Mouse (Mus musculus) telencephalon, adult 2 months (tissue): ENCODE measurements at regions not wholly inside any gene's neighbourhood (a gene's known extent, or its start where the extent isn't known, plus 50 kb on each side); places are given as distances from the start of the nearest gene placed in this dataset.
A peak's percentile ranks its signal among the peaks of the same experiment; 100 is the strongest.

ENCODE experiments used
- DNase-seq: peaks from one replicate; pipeline ENCODE4 v3.0.0-alpha.2; 2011; ENCODE audit warnings: low read depth, low spot score

DNA sequence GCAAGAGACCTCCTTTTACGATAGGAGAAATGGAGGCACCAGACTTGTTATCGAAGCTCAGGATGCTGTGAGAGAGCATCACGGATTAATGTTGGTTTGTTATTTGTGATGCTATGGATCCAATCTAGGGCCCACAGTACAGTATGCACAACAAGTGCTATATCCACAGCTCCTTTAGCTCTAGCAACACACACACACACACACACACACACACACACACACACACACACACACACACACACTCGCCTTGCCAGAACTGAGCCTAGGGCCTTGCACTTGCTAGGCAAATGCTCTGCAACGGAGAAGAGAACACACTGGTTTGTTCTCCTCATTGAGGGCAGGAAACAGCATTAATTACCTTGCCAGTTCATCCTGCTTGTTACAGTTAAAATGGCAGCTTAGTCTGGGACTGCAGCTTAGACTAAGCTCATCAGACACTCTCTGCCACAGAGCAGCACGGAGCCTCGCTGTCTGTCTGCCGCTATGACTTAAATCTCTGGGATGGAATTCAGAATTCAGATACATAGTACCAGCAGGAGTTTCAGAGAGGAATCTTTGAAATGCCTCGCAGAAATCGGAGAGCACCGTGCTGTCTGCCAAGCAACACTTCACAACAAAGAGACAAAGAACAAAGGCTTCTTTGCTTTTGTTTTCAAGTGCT lies 285.0 kb downstream of the Rngtt start:
- no peak for DNase-seq

- no peak for DNase-seq
These were observed 285.7 kb downstream of the Rngtt start for GRCm38 (mm10) chr4:33595763-33596162.

DNA sequence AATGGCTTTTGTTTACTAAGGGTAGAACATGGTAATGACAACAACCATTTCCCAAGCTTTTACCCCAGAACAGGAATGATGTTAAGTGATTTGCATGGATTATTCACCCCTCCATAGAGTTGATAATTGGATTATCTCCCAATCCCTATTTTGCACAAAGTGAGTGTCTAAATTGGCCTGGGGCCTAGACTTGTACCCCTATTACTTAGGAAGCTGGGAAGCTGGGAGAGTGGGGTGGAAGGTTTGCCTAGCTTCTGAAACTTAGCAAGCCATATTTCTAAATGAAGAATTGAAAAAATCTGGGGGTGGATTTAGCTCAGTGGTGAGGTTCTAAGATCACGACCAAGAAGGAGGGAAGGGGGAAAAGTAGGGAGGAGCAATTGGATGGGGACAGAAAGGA lies 289.9 kb downstream of the Rngtt start:
- no peak for DNase-seq

DNA sequence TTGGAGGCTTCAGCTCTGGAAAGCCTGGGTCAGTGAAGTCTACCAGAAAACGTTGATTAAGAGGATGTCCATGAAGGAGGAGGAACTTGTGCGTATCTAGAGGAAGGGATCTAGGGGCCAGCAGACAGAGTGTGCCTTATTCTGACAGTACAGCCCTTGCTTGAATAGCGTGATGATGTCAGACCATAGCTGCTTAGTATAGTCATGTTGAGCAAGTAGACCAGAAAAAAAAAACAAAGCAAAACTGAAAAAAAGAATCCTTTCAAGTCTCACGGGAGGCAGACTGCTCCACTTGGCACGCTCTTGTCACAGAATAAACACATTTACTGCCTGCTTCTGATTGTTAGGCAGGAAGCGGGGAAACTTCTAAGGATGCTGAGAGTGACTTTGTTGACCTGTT lies 290.7 kb downstream of the Rngtt start:
- DNase-seq: no peak

DNA sequence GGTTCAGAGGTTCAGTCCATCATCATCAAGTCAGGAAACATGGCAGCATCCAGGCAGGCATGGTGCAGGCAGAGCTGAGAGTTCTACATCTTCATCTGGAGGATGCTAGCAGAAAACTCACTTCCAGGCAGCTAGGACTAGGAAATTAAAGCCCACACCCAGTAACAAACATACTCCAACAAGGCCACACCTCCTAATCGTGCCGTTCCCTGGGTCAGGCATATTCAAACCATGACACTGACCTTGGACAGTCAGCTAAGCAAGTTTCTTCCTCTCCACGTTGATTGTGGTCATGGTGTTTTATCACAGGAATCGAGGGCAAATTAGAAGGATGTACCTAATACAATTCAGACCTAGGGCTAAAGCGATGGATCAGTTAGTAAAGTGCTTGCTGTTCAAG lies 294.5 kb downstream of the Rngtt start:
- no peak for DNase-seq

- DNase-seq: no peak
These were observed 284.4 kb upstream of the Cnr1 start for GRCm38 (mm10) chr4:33639821-33640575.

DNA sequence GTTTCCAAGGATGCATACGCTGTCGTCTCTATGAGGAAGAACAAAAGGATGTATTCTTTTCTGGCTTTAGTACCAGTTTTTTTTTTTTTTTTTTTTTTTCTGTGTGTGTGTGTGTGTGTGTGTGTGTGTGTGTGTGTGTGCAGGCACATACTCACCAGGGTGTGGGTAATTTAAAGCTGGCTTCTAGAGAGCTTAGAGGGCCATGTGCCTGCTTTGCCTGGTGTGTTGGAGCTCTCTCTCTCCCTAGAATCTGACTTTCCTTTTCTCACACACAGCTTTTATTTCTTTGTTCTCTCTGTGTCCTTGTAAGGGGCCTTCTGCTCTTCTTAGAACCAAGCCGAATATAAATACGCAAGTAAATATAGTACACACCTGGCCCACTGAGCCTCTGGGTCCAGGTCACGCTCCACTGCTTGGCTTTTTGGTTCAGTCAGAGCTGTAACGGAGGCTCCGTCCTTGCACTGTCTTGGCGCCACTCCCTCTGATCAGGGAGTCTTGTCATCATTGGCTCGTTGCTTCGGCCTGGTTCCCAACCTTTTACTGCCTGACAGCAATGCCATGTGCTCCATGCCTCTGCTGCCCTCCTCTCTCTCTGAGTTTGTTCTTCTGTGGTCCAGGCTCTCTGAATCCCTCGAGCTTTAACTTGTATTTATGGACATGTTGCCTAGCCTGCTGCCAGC lies 283.7 kb upstream of the Cnr1 start:
- no peak for DNase-seq

GRCm38 (mm10) chr4:33641883-33642282 lies 282.5 kb upstream of the Cnr1 start:
- DNase-seq: no peak

- DNase-seq: no peak
These were observed 281.9 kb upstream of the Cnr1 start for GRCm38 (mm10) chr4:33642526-33642925.

GRCm38 (mm10) chr4:33645217-33645616 lies 279.2 kb upstream of the Cnr1 start:
- DNase-seq: no peak

GRCm38 (mm10) chr4:33651292-33651691 lies 273.1 kb upstream of the Cnr1 start:
- no peak for DNase-seq

DNA sequence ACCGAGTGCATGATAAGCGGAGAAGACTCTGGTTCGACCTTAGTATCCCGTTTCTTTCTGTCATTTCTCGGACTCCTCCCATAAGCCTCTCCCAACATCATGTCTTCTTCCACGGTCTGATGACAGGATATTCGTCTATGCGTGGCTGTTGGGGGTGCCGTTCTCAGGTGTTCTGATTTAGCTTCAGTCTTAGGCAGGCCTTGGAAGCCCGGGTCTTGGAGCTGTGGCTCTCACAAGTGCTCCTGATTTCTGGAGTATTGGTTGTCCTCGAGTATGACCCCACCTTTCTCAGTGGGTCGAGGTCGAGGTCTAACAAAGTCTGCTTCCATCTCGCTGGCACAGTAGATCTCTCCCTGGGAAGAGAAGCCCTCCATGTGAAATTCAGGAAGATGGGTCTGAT lies 264.6 kb upstream of the Cnr1 start:
- no peak for DNase-seq

GRCm38 (mm10) chr4:33660553-33660952 lies 263.8 kb upstream of the Cnr1 start:
- DNase-seq: no peak

GRCm38 (mm10) chr4:33661862-33662261 lies 262.5 kb upstream of the Cnr1 start:
- DNase-seq: no peak

- DNase-seq: peak; percentile 48
These were observed 261.4 kb upstream of the Cnr1 start for GRCm38 (mm10) chr4:33662965-33663364.

DNA sequence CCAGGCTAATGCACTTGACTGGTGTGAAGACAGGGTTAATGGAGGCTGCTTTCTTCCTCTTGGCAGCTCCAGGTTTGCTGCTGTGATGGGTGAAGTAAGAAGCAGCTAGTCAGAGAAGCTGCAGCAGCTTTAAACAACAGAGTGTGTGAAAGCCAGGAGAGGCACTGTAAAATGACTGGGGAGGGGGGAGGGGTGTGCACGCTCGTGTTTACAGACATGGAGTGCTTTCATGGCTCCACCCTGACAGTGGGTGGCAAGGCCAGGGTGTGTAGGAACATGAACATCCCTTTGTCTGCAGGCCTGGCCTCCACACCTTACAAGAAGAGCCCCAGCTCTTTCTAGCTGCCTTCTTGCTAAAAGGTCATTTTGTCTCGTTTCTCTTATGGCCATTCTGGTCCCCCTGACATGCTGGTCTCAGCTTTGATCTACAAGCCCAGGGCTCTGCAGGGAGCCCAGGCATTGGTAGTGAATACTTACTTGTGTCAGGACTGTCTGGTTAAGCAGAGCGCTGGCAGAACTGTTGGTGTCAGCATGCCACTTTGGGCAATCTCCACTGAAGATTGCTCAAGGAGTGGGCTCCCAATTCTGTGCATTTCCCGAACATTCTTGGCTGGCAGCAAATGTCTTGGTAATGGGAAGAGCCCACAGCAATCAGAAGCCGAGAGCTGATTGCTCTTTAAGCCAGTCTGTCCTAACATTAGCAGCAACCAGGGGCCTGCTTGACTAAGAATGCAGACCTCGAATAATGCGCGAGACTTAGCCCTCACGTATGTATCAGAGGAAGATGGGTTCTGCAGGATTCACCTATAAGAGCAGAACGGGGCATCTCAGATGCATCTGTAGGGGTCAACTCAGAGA lies 260.5 kb upstream of the Cnr1 start:
- DNase-seq: no peak

DNA sequence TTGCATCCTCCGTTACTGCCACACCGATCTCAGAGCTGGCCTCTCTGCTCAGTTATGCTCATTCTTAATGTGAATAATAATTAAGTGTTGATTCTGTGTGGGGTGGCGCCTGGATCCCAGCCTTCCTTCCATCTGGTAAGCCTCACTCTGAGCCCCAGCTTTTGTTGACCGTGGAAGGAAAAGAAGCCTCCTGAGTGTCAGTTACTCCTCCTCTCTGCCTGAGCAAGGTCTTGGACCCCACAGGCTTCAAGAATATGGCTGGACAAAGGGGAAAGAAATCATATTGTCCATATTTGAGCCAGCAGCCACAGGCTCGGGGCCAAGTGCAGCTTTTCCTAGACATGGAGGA lies 259.9 kb upstream of the Cnr1 start:
- no peak for DNase-seq

DNA sequence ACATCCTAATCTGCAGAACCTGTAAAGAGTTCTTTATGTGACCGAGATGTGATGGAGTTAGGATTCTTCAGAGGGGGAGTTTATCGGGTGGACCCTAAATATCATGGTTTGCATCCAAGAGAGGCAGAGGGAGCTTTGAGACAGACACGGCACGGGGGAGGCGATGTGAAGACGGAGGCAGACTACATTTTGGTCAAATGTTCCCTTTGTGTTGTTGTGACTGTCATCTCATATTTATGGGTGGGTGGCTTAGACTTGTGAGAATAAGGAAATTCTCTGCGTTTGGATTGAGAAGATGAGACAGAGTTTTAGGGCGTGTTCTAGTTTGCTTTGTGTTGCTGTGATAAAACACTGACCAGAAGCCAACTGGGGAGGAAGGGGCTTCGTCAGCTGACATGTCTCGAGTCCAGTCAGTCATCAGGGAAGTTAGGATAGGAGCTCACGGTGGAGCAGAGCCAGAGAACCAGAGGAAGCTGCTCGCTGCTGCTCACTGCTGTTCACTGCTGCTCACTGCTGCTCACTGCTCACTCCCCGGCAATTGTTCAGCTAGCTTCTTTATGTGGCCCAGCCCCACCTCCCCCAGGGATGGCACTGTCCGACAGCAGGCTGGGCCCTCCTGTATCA lies 259.0 kb upstream of the Cnr1 start:
- DNase-seq: no peak

GRCm38 (mm10) chr4:33668431-33668830 lies 256.0 kb upstream of the Cnr1 start:
- DNase-seq: no peak

DNA sequence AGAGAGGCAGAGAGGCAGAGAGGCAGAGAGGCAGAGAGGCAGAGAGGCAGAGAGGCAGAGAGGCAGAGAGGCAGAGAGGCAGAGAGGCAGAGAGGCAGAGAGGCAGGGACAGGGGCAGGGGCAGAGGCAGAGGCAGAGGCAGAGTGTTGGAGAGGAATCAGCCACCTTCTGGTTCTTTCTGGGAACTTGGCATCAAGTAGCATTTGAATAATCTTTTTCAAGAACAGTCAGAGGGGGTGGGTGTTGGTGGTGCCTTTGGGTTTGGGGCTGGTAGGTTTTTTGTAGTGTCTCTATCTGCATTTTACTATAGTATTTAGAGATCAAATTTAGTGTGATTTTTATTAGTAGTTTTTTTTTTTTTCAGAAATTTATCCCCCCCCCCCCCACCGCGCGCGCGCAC lies 249.3 kb upstream of the Cnr1 start:
- DNase-seq: no peak

DNA sequence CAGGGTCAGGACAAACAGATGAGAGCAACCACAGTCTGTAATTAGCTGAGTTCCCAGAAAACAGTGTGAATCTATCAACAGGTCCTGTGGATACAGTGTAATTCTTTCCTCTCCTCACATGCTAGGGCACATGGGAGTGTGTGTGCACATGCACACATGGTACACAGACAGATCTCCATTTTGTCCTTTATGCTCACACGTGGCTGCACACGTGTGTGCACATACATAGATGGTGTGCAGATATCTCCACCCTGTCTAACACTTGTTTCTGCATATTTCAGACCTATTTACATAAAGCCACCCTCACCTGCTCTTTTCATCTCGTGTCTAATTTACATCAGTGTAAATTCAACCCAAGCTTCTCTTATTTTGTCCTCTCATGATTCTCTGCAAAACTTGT lies 245.0 kb upstream of the Cnr1 start:
- no peak for DNase-seq

GRCm38 (mm10) chr4:33686135-33686534 lies 238.3 kb upstream of the Cnr1 start:
- DNase-seq: peak; percentile 67
